Mouse (Mus musculus) spleen, adult 2 months (tissue): Measurements from ENCODE around the gene Sntg2. TPM values are rescaled to one million over a fixed set of nuclear protein-coding genes. Genes with fewer than 3 reads are reported as not detected.

Experiments used
- DNase-seq, 2 experiments: peaks; one replicate each; pipeline versions ENCODE4 v3.0.0 to v3.0.0-alpha.2; 2012 to 2021; ENCODE audit warnings: low spot score in 2 of 2, low read depth in 1 of 2
- H3K27ac ChIP-seq: fragments of 200-500 bp; 2 replicates; pipeline ENCODE4 v1.5.1; 2012; ENCODE audit warnings: low read length, inconsistent platforms; ENCODE audit not compliant: insufficient read depth
- H3K27me3 ChIP-seq: fragments of 200-500 bp; 2 replicates; pipeline ENCODE4 v1.6.1; 2012; ENCODE audit warnings: mild to moderate bottlenecking, moderate library complexity, low read length, inconsistent platforms; ENCODE audit not compliant: control insufficient read depth, insufficient read depth
- H3K36me3 ChIP-seq: fragments of 200-500 bp; 2 replicates; pipeline ENCODE4 v1.6.1; 2012; ENCODE audit warnings: mild to moderate bottlenecking, low read length, inconsistent platforms; ENCODE audit not compliant: control insufficient read depth, insufficient read depth
- H3K4me1 ChIP-seq: fragments of 200-500 bp; 2 replicates; pipeline ENCODE4 v1.6.1; 2011; ENCODE audit warnings: inconsistent platforms; ENCODE audit not compliant: control insufficient read depth, insufficient read depth, insufficient read length
- H3K4me3 ChIP-seq: fragments of 200-500 bp; 2 replicates; pipeline ENCODE4 v1.5.1; 2011; ENCODE audit warnings: mild to moderate bottlenecking, inconsistent platforms; ENCODE audit not compliant: insufficient read depth, insufficient read length; ENCODE audit errors: extremely low read depth
- CTCF ChIP-seq: fragments of 200-500 bp; IDR thresholded peaks from 2 replicates; pipeline ENCODE4 v1.5.1; 2011; ENCODE audit warnings: mild to moderate bottlenecking, inconsistent platforms; ENCODE audit not compliant: insufficient read depth, insufficient read length, insufficient replicate concordance; ENCODE audit errors: extremely low read depth
- POLR2A ChIP-seq: fragments of 200-500 bp; IDR thresholded peaks from 2 replicates; pipeline ENCODE4 v1.6.1; 2011; ENCODE audit warnings: low read depth, low read length, inconsistent platforms
- whole genome bisulfite sequencing: fragments of 180-500 bp; shearing (Covaris S2); methylation state at CpG from one replicate; pipeline ENCODE4 v1.1.7; 2018; 5-methylcytosine and 5-hydroxymethylcytosine counted together
- polyA plus RNA-seq: library from polyadenylated mRNA; depleted of rRNA; stranded (reverse); fragments of >200 nt; gene quantifications from 2 replicates; pipeline ENCODE4 v1.2.3, GENCODE M21; 2012

Sntg2 gene
- polyA plus RNA-seq, 1 experiment = 0.18 TPM

DNA sequence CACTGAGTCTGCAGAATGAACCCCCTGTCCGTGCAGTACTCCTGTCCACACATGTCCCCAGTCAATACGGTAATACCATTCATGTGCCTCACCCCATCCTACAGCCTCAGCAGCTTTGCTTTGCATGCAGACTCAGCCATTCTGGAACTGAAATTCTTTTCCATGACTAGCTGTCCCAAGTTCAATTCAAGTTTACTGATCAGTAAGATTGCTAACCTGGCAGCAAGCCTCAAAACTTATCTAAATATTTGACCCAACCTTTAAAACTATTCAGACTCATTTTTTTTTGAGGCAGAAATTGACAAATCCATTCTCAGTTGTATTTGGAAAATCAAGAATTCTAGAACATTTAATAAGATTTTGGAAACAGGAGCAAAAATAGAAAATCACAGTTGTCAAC is 38.7 kb downstream of the Sntg2 start:
- TF ChIP-seq POLR2A (no peak), CTCF (no peak)
- Histone ChIP-seq H3K27ac (no peak overlapping the region), H3K4me1 (no peaks in the 10 kb centered on the region), H3K36me3 (no peaks in the 10 kb centered on the region), H3K4me3 (no peak overlapping the region), H3K27me3 (no peaks in the 10 kb centered on the region)
- WGBS = 95% methylated on average over 2 of the region's 2 CpGs
- DNase-seq = no peak

DNA sequence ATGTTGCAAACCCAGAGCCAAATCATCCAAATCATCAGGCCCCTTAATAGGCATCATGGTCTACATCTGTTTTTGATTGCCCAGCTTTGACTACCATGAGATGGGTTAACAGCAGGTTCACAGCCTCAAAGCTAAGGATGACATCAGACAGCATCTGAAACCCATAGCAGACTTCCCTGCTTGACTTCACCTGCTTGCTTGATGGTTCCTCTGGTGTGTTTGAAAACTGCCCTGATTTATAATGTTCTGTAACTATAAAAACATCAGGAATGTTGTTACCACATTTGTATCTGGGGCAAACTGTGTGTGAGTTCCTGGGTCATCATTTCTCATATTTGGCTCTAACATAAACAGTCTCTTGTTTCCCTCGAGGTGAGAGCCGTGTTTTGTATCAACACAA is 55.2 kb downstream of the Sntg2 start:
- Histone ChIP-seq H3K4me3 (no peak overlapping the region), H3K36me3 (no peaks in the 10 kb centered on the region), H3K27ac (no peak overlapping the region), H3K4me1 (no peaks in the 10 kb centered on the region), H3K27me3 (no peaks in the 10 kb centered on the region)
- DNase-seq = no peak
- TF ChIP-seq POLR2A = no peak
- TF ChIP-seq CTCF = no peak
- WGBS = 62% methylated on average over 2 of the region's 2 CpGs

DNA sequence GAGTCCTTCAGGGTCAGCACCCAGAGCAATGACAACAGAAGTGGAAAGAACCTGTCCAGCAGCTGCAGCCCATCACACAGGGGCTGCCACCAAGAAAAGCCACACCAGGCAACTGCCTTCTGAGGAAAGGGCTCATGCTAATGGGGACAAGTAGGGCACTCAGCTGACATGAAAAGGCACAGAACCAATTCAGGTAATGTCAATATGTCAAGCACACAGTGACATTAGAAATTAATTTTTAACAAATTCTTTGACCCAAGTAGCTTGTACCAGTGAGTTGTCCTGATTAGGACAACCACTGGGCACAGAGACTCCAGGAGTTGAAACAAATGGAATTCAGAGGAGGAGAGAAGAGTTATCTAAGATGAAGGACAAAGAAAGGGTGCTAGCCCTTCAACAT is 60.2 kb downstream of the Sntg2 start:
- TF ChIP-seq CTCF (no peak), POLR2A (no peak)
- Histone ChIP-seq H3K4me1 (no peaks in the 10 kb centered on the region), H3K27ac (no peak overlapping the region), H3K27me3 (no peaks in the 10 kb centered on the region), H3K36me3 (no peaks in the 10 kb centered on the region), H3K4me3 (no peak overlapping the region)
- no peak for DNase-seq

DNA sequence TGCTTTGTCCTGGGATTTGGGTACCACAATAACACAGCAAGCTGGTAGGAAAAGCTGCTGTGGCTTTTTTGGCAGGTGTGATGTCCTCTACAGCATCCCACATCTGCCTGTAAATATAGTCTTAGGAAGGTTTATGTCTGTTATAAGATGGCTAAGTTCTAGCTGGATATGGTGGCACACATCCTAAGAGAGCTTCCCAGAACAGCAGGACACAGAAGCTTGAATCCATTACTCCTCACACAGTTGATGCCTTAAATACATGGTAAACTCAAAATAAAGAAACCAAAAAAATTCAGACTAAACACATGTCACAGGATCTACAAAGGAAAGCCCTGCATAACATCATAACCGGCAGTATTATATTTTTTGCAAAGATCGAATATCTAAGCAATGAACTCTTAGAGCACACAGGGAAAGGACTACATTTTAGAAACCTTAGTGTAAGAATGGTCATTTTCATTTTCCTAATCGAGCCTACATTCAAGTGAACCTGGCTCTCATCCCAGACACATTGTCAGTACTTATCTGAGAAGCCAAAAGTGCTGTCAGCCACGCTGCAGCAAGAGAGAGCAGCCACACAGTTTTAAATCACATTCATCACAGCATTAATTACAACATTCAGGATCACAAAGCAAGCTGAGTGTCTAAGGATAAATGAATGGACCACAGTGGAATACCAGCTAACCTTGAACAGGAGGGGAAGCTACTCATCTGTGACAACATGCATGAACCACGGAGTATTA is 64.8 kb downstream of the Sntg2 start:
- 76% methylated on average over 5 of the region's 5 CpGs for WGBS
- no peaks in the 10 kb centered on the region for H3K36me3 ChIP-seq
- no peak for TF ChIP-seq CTCF
- TF ChIP-seq POLR2A = no peak
- H3K4me1 ChIP-seq = no peaks in the 10 kb centered on the region
- DNase-seq = no peak
- H3K4me3 ChIP-seq = no peak overlapping the region
- no peaks in the 10 kb centered on the region for H3K27me3 ChIP-seq
- H3K27ac ChIP-seq = no peak overlapping the region

DNA sequence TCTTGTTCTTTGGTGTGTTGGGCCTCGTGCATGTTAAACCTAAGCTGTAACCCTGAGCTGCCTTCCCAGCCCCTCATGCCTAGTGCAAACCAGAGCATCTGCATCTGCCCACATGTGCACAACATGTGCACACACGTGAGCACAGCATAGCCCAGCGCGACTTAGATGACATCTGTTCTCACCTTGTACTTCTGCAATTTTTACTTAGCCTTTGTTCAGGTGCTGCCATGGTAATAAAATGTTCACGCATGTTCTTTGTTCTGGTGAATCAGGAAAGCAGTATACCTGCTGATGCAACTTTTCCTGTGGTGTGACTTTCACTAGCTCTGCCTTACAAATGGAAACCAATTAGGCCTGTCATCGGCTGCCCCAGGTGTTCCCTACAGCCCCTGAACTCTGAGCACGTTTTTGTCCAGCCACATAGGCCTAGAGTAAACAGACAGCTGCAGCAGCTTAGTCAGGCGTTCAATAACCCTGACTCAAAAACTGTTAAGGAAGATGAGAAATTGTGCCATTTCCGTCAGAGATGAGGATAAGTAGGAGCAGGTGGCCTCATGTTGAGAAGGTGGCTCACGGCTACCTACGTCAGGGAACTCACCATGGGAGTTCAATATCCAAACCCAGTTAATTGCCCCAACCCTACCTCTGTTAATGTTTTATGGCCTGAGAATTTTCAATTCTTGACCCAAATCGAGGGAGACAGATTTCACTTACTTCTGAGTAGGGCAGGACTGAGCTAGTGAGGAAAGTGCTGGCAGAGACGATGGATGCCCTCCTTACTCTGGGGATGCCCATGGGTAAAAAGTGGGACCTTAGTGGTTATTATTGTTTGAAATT is 80.2 kb downstream of the Sntg2 start:
- H3K27ac ChIP-seq = no peak overlapping the region
- 86% methylated on average over 13 of the region's 13 CpGs for WGBS
- no peak for DNase-seq
- H3K4me1 ChIP-seq = no peaks in the 10 kb centered on the region
- no peaks in the 10 kb centered on the region for H3K27me3 ChIP-seq
- no peak overlapping the region for H3K4me3 ChIP-seq
- no peaks in the 10 kb centered on the region for H3K36me3 ChIP-seq
- TF ChIP-seq POLR2A (no peak), CTCF (no peak)

DNA sequence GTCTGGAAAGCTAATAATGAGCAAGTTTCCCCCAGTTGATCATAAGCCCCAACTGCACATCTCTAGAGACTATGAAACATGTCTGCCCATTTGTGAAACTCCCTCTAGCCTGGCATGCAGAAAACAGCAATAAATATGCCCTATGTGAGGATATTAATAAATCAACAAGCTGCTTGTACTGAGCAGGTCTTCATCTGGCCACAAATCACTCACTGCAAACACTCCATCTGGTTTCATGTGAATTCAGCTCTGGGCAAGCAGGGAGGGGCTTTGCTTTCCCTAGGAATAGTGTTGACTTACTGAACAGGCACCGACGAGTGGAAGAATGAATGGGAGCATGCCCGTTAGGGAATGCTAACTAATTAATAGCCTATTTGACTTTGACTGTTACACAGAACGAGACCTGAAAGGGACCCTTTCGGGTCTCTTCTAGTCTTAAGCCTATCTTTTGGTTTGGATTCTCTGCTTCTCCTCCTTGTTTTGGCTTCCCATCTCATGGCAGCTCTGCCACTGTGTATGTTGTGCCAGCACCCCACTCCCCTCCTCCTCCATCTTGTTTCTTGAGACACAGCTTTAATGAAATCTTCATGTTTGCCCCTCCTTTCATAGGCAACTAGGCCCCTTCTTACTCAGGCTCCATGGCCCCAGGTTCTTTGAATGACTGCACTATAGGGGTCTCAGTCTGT is 86.1 kb downstream of the Sntg2 start:
- 91% methylated on average over 5 of the region's 5 CpGs for WGBS
- Histone ChIP-seq H3K4me3 (no peak overlapping the region), H3K27ac (no peak overlapping the region), H3K36me3 (no peaks in the 10 kb centered on the region), H3K4me1 (no peaks in the 10 kb centered on the region), H3K27me3 (no peaks in the 10 kb centered on the region)
- TF ChIP-seq POLR2A = no peak
- TF ChIP-seq CTCF = no peak
- DNase-seq = no peak
